Mouse (Mus musculus): ENCODE data around the gene Clstn2. TPM values are rescaled to one million over a fixed set of nuclear protein-coding genes. Genes with fewer than 3 reads are reported as not detected.

Gene Clstn2
- total RNA-seq, 2 experiments from 2014 or later, result 148 to 162 TPM

DNA sequence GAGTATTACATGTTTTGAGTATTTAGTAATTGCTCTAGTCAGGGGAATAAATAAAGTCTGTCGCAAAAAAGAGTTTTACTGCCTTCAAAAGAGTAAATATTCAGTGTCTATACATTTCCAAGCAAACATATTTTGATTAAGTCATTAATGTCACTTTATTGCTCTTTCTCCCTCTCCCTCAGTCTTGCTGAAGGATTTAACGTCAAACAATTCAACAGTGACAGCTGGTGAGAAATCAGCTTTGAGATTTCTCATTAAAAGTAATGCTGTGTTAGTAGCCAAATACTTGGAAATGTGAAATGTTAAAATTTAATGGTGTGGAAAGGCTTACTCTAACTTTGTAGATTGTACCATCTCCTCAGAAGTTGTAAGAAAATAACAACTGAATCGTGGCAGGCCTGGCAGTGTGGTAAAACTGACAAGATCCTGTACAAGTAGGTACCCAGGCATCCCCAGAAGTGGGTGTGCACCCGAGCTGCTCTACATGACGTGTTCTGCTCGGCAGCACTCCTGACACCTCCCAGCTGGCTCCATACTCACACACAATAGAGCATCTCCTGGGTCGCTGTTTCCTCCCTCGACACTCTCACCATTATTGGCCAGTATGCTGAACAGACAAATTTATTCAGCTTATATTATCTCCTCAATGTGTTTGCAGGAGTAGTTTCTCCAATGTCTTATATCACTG, 165.8 kb downstream of the Clstn2 start:
- DNase-seq (ENCODE audit: low spot score in 2 of 2), result no peak
- peak overlapping the region; percentile 24; the same call in 1 of the 2 replicates for H3K27ac ChIP-seq
- no peak for TF ChIP-seq CTCF (conservative IDR thresholded peaks at IDR 0.05)
- no peak overlapping the region for H3K4me3 ChIP-seq

DNA sequence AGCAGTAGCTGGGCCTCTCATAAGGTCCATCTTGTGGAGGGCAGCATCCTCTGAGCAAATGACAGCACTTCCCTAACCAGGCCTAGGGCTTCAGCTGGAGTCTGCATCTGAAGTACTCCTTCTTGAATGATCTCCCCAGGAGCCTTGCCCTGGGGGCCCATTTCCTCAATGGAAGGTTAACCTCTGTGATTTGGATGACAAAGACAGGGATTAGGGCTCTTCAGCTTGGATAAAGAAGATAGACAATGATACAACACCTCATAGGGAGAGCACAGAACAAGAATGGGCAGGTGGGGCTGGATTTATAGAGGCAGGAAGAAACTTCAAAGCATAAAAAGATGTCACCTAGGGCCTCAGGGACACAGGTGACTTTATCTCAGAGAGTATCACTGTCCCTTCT, 180.1 kb downstream of the Clstn2 start:
- H3K4me3 ChIP-seq, result no peak overlapping the region
- no peak for TF ChIP-seq CTCF (conservative IDR thresholded peaks at IDR 0.05)
- DNase-seq (ENCODE audit: low spot score in 2 of 2), result no peak
- no peak overlapping the region for H3K27ac ChIP-seq

DNA sequence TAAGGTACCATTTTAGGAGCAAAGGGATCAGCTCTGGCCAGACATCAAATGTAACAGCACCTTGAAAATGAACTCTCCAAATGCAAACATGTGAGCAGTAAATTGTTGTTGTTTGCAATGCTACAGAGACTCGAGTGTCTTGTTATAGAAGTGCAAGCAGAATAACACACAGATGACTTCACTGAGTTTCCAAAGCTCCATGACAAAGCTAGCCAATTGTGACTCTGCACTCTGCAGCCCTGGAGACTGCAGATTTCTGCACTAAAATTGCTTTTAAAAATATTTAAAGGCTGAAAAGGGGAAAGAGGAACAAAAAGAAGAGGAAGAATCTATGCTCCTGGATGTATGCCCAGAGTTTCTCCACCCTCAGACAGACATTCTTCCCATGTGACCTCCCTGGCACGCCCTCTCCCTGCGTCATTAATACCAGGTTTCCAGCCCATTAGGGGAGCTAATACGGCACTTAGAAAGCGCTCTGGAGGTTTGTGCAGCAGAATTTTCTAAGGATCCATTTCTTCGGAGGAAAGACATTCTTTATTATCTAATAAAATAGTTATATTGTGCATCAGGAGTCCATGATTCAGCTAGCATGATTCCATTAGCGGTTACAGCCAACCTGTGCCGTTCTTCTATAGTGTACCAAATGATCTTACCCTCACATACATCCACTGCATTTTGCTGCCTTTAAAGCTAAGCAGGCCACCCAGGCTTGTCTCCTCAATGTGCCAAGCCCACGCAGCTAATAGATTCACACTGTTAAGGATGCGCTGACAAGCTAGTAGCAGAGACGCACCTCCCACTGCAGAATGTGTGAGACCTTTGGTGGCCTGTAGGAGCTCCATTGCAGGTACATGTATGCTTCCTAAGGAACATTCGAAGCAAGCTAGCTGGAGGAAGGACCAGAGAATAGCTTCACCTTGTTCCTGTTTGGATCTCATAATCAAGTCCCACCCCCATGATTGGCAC, 184.8 kb downstream of the Clstn2 start:
- TF ChIP-seq CTCF (conservative IDR thresholded peaks at IDR 0.05), result no peak
- Histone ChIP-seq H3K27ac (peak overlapping the region; percentile 57), H3K4me3 (no peak overlapping the region)
- peak; percentile 21 to 39 for DNase-seq (ENCODE audit: low spot score in 2 of 2)

DNA sequence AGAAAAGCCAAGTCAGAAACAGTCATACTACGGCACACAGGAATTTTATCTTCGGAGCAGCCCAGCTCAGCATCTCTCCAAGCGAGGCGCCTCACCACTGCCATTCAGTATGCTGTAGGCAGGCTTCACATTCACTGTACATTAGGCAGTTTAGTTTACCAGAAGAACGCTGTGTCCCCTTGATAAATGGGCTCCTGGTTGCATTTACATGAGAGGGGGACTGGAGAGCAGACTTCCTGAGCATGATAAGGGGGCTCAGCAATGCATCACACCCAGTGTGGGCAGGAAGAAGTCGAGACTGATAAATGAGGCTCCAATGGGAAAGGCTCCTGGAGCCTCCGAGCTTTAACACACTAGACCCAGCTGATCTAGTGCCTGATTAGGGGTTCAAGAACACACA, 190.9 kb downstream of the Clstn2 start:
- TF ChIP-seq CTCF (conservative IDR thresholded peaks at IDR 0.05), result no peak
- Histone ChIP-seq H3K4me3 (no peak overlapping the region), H3K27ac (no peak overlapping the region)
- no peak for DNase-seq (ENCODE audit: low spot score in 2 of 2)

DNA sequence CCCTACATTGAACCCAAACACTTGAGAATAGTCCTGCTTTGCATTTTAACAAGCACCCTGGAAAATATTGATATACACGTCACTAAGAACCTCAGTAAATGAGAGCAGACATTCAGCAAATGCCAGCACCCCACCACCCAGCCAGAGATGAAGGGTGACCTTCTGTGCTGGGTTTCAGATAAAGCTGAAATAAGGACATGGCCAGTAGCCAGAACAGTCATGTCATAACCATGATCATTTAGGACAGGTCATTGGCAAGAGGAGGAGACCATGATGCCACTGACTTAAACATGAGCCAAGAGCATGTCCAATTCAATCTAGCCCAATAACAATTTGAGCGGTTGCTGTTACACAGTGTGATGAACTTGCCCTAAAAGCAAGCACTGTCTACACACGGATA, 201.8 kb downstream of the Clstn2 start:
- no peak for TF ChIP-seq CTCF (conservative IDR thresholded peaks at IDR 0.05)
- Histone ChIP-seq H3K27ac (no peak overlapping the region), H3K4me3 (no peak overlapping the region)
- no peak for DNase-seq (ENCODE audit: low spot score in 2 of 2)

DNA sequence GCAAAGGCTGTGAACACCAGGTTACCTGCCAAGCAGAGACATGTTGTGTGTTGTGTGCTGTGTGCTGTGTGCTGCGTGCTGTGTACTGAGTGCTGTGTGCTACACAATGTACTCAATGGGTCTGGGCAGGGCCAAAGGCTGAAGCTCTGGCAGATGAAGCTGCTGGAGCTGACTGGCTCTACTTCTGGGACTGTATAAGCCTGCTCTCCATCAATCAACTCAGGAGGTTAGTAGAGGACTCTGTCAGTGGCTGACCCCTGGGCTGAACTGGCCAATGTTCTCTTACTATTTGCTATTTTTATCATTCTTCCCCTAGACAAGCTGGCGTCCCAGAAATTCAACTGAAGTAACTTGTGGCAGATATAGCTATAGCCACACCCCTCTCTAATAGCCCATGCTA, 203.1 kb downstream of the Clstn2 start:
- H3K4me3 ChIP-seq, result no peak overlapping the region
- no peak for TF ChIP-seq CTCF (conservative IDR thresholded peaks at IDR 0.05)
- no peak for DNase-seq (ENCODE audit: low spot score in 2 of 2)
- H3K27ac ChIP-seq, result no peak overlapping the region

DNA sequence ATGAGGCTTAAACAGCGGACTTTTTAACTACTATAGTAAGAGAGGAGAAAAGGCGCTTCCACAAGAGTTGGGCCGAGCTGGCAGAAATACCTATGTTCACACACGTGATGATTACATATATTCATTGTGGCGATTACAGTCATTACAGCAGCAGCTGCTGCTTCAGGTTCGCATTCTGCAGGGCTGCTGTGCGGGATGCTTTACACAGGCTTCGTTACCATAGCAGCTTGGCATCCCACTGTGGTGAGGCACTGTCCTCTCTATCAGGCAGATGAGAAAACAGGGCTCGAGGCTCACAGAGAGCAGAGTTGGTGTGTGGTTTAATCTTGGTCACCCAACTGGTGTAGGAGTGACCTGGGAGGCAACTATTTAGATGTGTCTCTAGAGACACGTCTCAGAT, 205.3 kb downstream of the Clstn2 start:
- H3K4me3 ChIP-seq, result no peak overlapping the region
- TF ChIP-seq CTCF (conservative IDR thresholded peaks at IDR 0.05), result no peak
- DNase-seq (ENCODE audit: low spot score in 2 of 2), result no peak
- no peak overlapping the region for H3K27ac ChIP-seq

DNA sequence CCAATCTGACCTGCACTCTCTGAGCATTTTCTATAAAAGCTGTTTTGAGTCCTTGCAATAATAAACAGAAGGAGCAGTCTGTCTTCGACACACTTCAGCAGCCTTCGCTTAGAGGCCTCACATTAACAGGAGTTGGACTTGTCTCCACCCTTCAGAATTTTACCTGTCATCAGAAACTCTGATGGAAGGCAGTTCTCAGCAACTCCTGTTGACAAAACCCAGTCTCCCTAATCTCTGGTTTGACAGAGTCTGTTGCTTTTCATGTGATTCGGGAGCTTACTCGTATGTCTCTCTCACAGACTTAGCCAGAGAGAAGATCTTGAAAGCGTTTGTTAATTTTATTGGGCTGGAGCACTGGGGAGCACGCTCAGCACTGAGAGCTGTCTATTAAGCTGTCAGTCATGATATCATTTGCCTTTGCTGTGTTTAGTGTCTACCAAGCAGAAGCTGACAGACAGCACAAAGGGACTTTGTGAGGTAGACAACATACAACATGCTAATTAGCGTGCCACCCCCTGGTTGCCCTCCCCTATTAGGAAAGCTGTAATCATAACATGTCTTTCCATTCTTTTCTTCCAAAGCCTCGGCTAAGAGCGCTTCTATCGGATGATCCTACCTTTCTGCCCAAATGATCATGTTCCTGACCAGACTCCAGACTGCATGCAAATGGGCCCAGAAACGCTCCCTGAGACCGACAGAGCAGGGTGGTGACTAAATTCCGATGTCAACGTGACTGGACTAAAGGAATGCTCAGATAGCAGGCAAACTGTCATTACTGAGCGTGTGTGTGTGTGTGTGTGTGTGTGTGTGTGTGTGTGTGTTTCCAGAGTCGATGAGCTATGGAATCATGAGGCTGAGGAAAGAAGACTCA, 206.7 kb downstream of the Clstn2 start:
- DNase-seq (ENCODE audit: low spot score in 2 of 2), result no peak
- Histone ChIP-seq H3K27ac (no peak overlapping the region), H3K4me3 (no peak overlapping the region)
- no peak for TF ChIP-seq CTCF (conservative IDR thresholded peaks at IDR 0.05)

DNA sequence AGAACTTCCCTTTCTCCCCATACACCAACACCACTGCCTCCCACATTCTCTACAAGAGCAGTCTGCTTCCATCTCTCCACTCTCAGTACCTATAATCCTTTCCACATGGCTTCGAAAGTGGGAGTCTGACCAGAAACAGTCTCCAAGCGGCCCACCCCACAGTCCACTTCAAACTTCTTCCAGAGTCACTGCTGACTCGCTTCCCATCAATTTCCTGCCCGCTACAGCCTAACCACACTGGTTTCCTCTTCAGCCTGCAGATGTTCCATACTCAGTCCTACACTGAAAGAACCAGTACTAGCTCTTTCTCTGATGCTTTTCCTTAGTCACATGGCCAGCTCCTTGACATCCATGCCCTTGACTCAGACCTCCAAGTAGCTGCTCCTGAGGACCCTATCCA, 215.9 kb downstream of the Clstn2 start:
- no peak for DNase-seq (ENCODE audit: low spot score in 2 of 2)
- Histone ChIP-seq H3K4me3 (no peak overlapping the region), H3K27ac (no peak overlapping the region)
- no peak for TF ChIP-seq CTCF (conservative IDR thresholded peaks at IDR 0.05)

DNA sequence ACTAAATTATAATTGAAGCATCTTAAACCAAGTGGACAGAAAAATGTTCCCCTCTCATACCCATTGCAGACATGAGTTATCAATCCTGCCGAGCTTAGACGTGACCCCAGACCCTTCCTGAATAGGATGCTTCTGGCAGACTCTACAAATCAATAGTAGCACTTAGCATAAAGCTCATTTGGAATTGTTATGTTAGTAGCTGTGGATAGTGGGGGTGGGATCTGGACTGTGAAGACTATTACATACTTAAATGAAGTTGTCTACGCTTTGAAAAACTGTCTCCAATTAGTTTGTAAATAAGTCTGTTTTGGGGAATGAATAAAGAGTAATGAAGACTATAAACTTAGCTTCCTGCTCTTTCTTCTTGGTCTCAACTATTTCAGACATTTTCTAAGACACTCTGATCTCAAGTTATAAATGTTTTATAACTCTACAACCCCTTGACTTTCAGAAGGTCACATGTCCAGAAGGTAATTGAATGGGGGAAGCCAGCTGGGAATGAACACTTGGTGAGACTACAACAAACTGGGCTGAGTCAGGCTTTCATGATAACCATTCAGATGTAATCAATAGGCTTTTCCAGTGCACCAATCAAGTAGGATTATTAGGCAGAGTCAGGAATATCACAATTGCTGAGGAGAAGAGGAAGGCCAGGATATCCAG, 216.7 kb downstream of the Clstn2 start:
- H3K27ac ChIP-seq, result no peak overlapping the region
- DNase-seq (ENCODE audit: low spot score in 2 of 2), result no peak
- no peak for TF ChIP-seq CTCF (conservative IDR thresholded peaks at IDR 0.05)

DNA sequence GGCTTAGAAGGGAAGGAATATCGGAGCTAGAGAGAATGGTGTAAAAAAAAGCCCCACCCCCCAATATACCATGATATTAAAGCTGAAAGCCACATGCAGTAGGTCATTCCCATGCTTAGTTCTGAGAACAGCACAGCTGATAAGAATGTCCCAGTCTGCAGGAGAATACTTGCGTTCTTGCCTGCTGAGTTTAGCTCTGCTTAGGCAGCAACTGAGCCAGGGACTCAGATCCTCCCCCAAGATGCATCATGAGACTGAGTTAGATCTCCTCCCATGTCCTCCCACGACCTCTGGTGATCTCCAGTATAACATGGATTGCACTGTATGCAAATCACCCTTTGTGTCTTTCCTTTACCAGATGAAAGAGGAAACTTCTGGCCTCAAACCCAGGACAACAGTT, 219.8 kb downstream of the Clstn2 start:
- H3K27ac ChIP-seq, result no peak overlapping the region
- no peak for TF ChIP-seq CTCF (conservative IDR thresholded peaks at IDR 0.05)
- no peak overlapping the region for H3K4me3 ChIP-seq
- no peak for DNase-seq (ENCODE audit: low spot score in 2 of 2)

More for the DNA sequence above, 216.7 kb downstream of the Clstn2 start:
- H3K4me3 ChIP-seq, result no peak overlapping the region

DNA sequence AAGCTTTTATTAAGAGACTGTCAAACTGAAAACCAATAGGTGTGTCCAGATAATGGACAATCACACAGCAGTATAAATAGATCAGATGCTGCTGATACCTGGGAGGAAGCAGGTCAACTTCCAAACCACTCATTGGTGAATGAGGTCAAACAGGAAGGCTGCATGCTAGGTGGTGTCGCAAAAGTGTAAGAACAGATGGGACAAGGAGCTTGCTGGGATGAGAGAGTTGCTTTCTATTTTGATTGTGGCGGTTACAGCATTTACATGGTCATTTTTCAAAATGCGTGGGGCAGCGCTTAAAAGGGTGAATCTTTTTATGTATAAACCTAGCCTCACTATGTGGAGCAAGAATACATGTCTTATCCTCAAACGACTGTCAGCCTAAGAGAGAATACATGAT, 225.9 kb downstream of the Clstn2 start:
- H3K4me3 ChIP-seq, result no peak overlapping the region

More for the DNA sequence above, 225.9 kb downstream of the Clstn2 start:
- H3K27ac ChIP-seq, result no peak overlapping the region
- DNase-seq (ENCODE audit: low spot score in 2 of 2), result no peak
- TF ChIP-seq CTCF (conservative IDR thresholded peaks at IDR 0.05), result no peak

Data from layer of hippocampus, adult 2 months (tissue).